Mouse (Mus musculus): Measurements from ENCODE around the gene Lcn6. TPM values are rescaled to one million over a fixed set of nuclear protein-coding genes. Genes with fewer than 3 reads are reported as not detected.
A peak's percentile ranks its signal among the peaks of the same experiment; 100 is the strongest.
"Not testable (repeated sequence)": the region's sequence is repeated elsewhere in the genome, so short reads cannot be mapped to it uniquely, and the experiment has no call there.

Lcn6 gene
- polyA plus RNA-seq, 1 experiment from 2014 or later, result not detected

- no peak overlapping the region for H3K4me2 ChIP-seq
- ATAC-seq (ENCODE audit: low FRiP score) (no peak), DNase-seq (ENCODE audit: low spot score, missing footprints) (no peak)
- H3K36me3 ChIP-seq (ENCODE audit: control insufficient read depth, insufficient read depth, low read length), result no peaks in the 10 kb centered on the region
- H3K4me3 ChIP-seq (ENCODE audit: low read depth, low read length), result no peak overlapping the region
- no peaks in the 10 kb centered on the region for H3K9me3 ChIP-seq (ENCODE audit: control insufficient read depth, low read length)
- H3K27ac ChIP-seq (ENCODE audit: low read depth, low read length), result no peak overlapping the region
- no peak overlapping the region for H3K9ac ChIP-seq (ENCODE audit: low read length)
- no peaks in the 10 kb centered on the region for H3K4me1 ChIP-seq (ENCODE audit: control insufficient read depth, insufficient read depth, low read length)
- 59% methylated on average over 3 of the region's 4 CpGs for WGBS
- no peaks in the 10 kb centered on the region for H3K27me3 ChIP-seq (ENCODE audit: control insufficient read depth, insufficient read depth, low read length)
Measured at GRCm38 (mm10) chr2:25686941-25687340, 10.4 kb downstream of the Lcn6 start.

- ATAC-seq (ENCODE audit: low FRiP score), result no peak
- H3K4me1 ChIP-seq (ENCODE audit: control insufficient read depth, insufficient read depth, low read length), result no peaks in the 10 kb centered on the region
- peak; percentile 97 for DNase-seq (ENCODE audit: low spot score, missing footprints)
Measured at GRCm38 (mm10) chr2:25694605-25695004, 18.0 kb downstream of the Lcn6 start.

GRCm38 (mm10) chr2:25696951-25697350 lies 20.4 kb downstream of the Lcn6 start:
- ATAC-seq (ENCODE audit: low FRiP score), result no peak
- no peak overlapping the region for H3K4me3 ChIP-seq (ENCODE audit: low read depth, low read length)
- H3K27ac ChIP-seq (ENCODE audit: low read depth, low read length), result no peak overlapping the region
- 66% methylated on average over 4 of the region's 4 CpGs for WGBS
- H3K4me1 ChIP-seq (ENCODE audit: control insufficient read depth, insufficient read depth, low read length), result no peaks in the 10 kb centered on the region
- H3K36me3 ChIP-seq (ENCODE audit: control insufficient read depth, insufficient read depth, low read length), result no peaks in the 10 kb centered on the region
- no peaks in the 10 kb centered on the region for H3K9me3 ChIP-seq (ENCODE audit: control insufficient read depth, low read length)
- H3K9ac ChIP-seq (ENCODE audit: low read length), result no peak overlapping the region
- no peak for DNase-seq (ENCODE audit: low spot score, missing footprints)
- no peaks in the 10 kb centered on the region for H3K27me3 ChIP-seq (ENCODE audit: control insufficient read depth, insufficient read depth, low read length)
- H3K4me2 ChIP-seq, result no peak overlapping the region

More at GRCm38 (mm10) chr2:25694605-25695004, 18.0 kb downstream of the Lcn6 start:
- Histone ChIP-seq H3K9me3 (ENCODE audit: control insufficient read depth, low read length) (no peaks in the 10 kb centered on the region), H3K36me3 (ENCODE audit: control insufficient read depth, insufficient read depth, low read length) (no peaks in the 10 kb centered on the region), H3K4me3 (ENCODE audit: low read depth, low read length) (no peak overlapping the region), H3K4me2 (no peak overlapping the region), H3K27me3 (ENCODE audit: control insufficient read depth, insufficient read depth, low read length) (no peaks in the 10 kb centered on the region), H3K9ac (ENCODE audit: low read length) (no peak overlapping the region), H3K27ac (ENCODE audit: low read depth, low read length) (no peak overlapping the region)

- Histone ChIP-seq H3K36me3 (ENCODE audit: control insufficient read depth, insufficient read depth, low read length) (no peaks in the 10 kb centered on the region), H3K27ac (ENCODE audit: low read depth, low read length) (no peak overlapping the region), H3K9ac (ENCODE audit: low read length) (no peak overlapping the region), H3K9me3 (ENCODE audit: control insufficient read depth, low read length) (no peaks in the 10 kb centered on the region), H3K4me3 (ENCODE audit: low read depth, low read length) (no peak overlapping the region), H3K4me1 (ENCODE audit: control insufficient read depth, insufficient read depth, low read length) (no peaks in the 10 kb centered on the region), H3K27me3 (ENCODE audit: control insufficient read depth, insufficient read depth, low read length) (no peaks in the 10 kb centered on the region), H3K4me2 (no peak overlapping the region)
- DNase-seq (ENCODE audit: low spot score, missing footprints), result no peak
- WGBS, result 81% methylated on average over 2 of the region's 2 CpGs
- no peak for ATAC-seq (ENCODE audit: low FRiP score)
Measured at GRCm38 (mm10) chr2:25698696-25699095, 22.1 kb downstream of the Lcn6 start.

- H3K36me3 ChIP-seq (ENCODE audit: control insufficient read depth, insufficient read depth, low read length); H3K27ac ChIP-seq (ENCODE audit: low read depth, low read length); H3K9me3 ChIP-seq (ENCODE audit: control insufficient read depth, low read length); H3K27me3 ChIP-seq (ENCODE audit: control insufficient read depth, insufficient read depth, low read length); DNase-seq (ENCODE audit: low spot score, missing footprints); ATAC-seq (ENCODE audit: low FRiP score); H3K9ac ChIP-seq (ENCODE audit: low read length); H3K4me3 ChIP-seq (ENCODE audit: low read depth, low read length); H3K4me2 ChIP-seq; H3K4me1 ChIP-seq (ENCODE audit: control insufficient read depth, insufficient read depth, low read length): not testable (repeated sequence)
- 79% methylated on average over 3 of the region's 3 CpGs for WGBS
Measured at GRCm38 (mm10) chr2:25699743-25700142, 23.2 kb downstream of the Lcn6 start, which contains the start of gene Obp2a. Gene Obp2a, plus strand, starts transcription at chr2:25700043.

- no peak for ATAC-seq (ENCODE audit: low FRiP score)
- Histone ChIP-seq H3K27ac (ENCODE audit: low read depth, low read length) (no peak overlapping the region), H3K9ac (ENCODE audit: low read length) (no peak overlapping the region), H3K4me1 (ENCODE audit: control insufficient read depth, insufficient read depth, low read length) (no peaks in the 10 kb centered on the region), H3K4me3 (ENCODE audit: low read depth, low read length) (no peak overlapping the region), H3K36me3 (ENCODE audit: control insufficient read depth, insufficient read depth, low read length) (no peaks in the 10 kb centered on the region), H3K27me3 (ENCODE audit: control insufficient read depth, insufficient read depth, low read length) (no peaks in the 10 kb centered on the region), H3K4me2 (no peak overlapping the region), H3K9me3 (ENCODE audit: control insufficient read depth, low read length) (no peaks in the 10 kb centered on the region)
- no peak for DNase-seq (ENCODE audit: low spot score, missing footprints)
- WGBS, result 82% methylated on average over 5 of the region's 5 CpGs
Measured at GRCm38 (mm10) chr2:25701001-25701400, 24.4 kb downstream of the Lcn6 start.

- DNase-seq (ENCODE audit: low spot score, missing footprints), result no peak
- H3K4me3 ChIP-seq (ENCODE audit: low read depth, low read length), result no peak overlapping the region
- H3K36me3 ChIP-seq (ENCODE audit: control insufficient read depth, insufficient read depth, low read length), result no peaks in the 10 kb centered on the region
- WGBS, result 83% methylated on average over 4 of the region's 4 CpGs
- H3K9me3 ChIP-seq (ENCODE audit: control insufficient read depth, low read length), result no peaks in the 10 kb centered on the region
- no peaks in the 10 kb centered on the region for H3K27me3 ChIP-seq (ENCODE audit: control insufficient read depth, insufficient read depth, low read length)
- no peak overlapping the region for H3K9ac ChIP-seq (ENCODE audit: low read length)
- no peak overlapping the region for H3K4me2 ChIP-seq
- ATAC-seq (ENCODE audit: low FRiP score), result no peak
- H3K27ac ChIP-seq (ENCODE audit: low read depth, low read length), result no peak overlapping the region
- no peaks in the 10 kb centered on the region for H3K4me1 ChIP-seq (ENCODE audit: control insufficient read depth, insufficient read depth, low read length)
Measured at GRCm38 (mm10) chr2:25703706-25704105, 27.1 kb downstream of the Lcn6 start.

GRCm38 (mm10) chr2:25706643-25707481 lies 30.3 kb downstream of the Lcn6 start, which contains the start of gene Bmyc:
Gene Bmyc, plus strand, starts transcription at chr2:25706739.
- peak within 1 kb of the TSS; percentile 9; the same call in 1 of the 2 replicates for H3K27ac ChIP-seq (ENCODE audit: low read depth, low read length)
- peak within 1 kb of the TSS; percentile 79 for H3K9ac ChIP-seq (ENCODE audit: low read length)
- H3K4me3 ChIP-seq (ENCODE audit: low read depth, low read length), result peak within 1 kb of the TSS; percentile 72
- peak within 1 kb of the TSS; percentile 94 for H3K4me2 ChIP-seq
- no peaks in the 10 kb centered on the region for H3K27me3 ChIP-seq (ENCODE audit: control insufficient read depth, insufficient read depth, low read length)
- H3K4me1 ChIP-seq (ENCODE audit: control insufficient read depth, insufficient read depth, low read length), result no peaks in the 10 kb centered on the region
- H3K9me3 ChIP-seq (ENCODE audit: control insufficient read depth, low read length), result no peaks in the 10 kb centered on the region
- H3K36me3 ChIP-seq (ENCODE audit: control insufficient read depth, insufficient read depth, low read length), result no peaks in the 10 kb centered on the region
- WGBS, result under 1% methylated on average over 78 of the region's 78 CpGs
- peak; percentile 97 for DNase-seq (ENCODE audit: low spot score, missing footprints)
- peak; percentile 94 for ATAC-seq (ENCODE audit: low FRiP score)

GRCm38 (mm10) chr2:25708121-25708520 lies 31.5 kb downstream of the Lcn6 start:
- DNase-seq (ENCODE audit: low spot score, missing footprints), result no peak
- Histone ChIP-seq H3K4me2 (no peak overlapping the region), H3K4me3 (ENCODE audit: low read depth, low read length) (no peak overlapping the region), H3K36me3 (ENCODE audit: control insufficient read depth, insufficient read depth, low read length) (no peaks in the 10 kb centered on the region), H3K9me3 (ENCODE audit: control insufficient read depth, low read length) (no peaks in the 10 kb centered on the region), H3K27me3 (ENCODE audit: control insufficient read depth, insufficient read depth, low read length) (no peaks in the 10 kb centered on the region), H3K4me1 (ENCODE audit: control insufficient read depth, insufficient read depth, low read length) (no peaks in the 10 kb centered on the region), H3K27ac (ENCODE audit: low read depth, low read length) (no peak overlapping the region), H3K9ac (ENCODE audit: low read length) (no peak overlapping the region)
- ATAC-seq (ENCODE audit: low FRiP score), result no peak; the same call in 1 of the 2 replicates
- WGBS, result 86% methylated on average over 2 of the region's 2 CpGs

All from midbrain, embryonic 11.5 days (tissue).